Mouse (Mus musculus): ENCODE results near the gene Itga5.

- no peak for TF ChIP-seq CTCF (conservative IDR thresholded peaks at IDR 0.05; ENCODE audit: low read length)
- TF ChIP-seq NANOG (IDR thresholded peaks at IDR 0.05; ENCODE audit: borderline replicate concordance, low read length) = no peak
- no peak for TF ChIP-seq POU5F1 (IDR thresholded peaks at IDR 0.05; ENCODE audit: borderline replicate concordance, low read length)
Measured at GRCm38 (mm10) chr15:103358278-103359121, 8.1 kb downstream of the Itga5 start.

Data from E14TG2a.4 (cell line).